Mouse (Mus musculus): ENCODE data around the gene Runx1. TPM values are rescaled to one million over a fixed set of nuclear protein-coding genes. Genes with fewer than 3 reads are reported as not detected.

Gene Runx1
- total RNA-seq, 2 experiments from 2014 or later = 3.0 to 3.3 TPM

- no peak for DNase-seq
- intact Hi-C loops (cut with DNase I) = no loop called here
Measured at GRCm38 (mm10) chr16:92684423-92685211, 141.3 kb downstream of the Runx1 start.

- intact Hi-C loops (cut with DNase I) = no loop called here
- no peak for DNase-seq
Measured at GRCm38 (mm10) chr16:92676630-92677029, 149.3 kb downstream of the Runx1 start.

GRCm38 (mm10) chr16:92675677-92676076 lies 150.3 kb downstream of the Runx1 start:
- no peak for DNase-seq
- intact Hi-C loops (cut with DNase I) = no loop called here

GRCm38 (mm10) chr16:92674916-92675450 lies 151.0 kb downstream of the Runx1 start:
- DNase-seq = no peak
- intact Hi-C loops (cut with DNase I) = no loop called here

- DNase-seq = no peak
- intact Hi-C loops (cut with DNase I) = no loop called here
Measured at GRCm38 (mm10) chr16:92674121-92674816, 151.7 kb downstream of the Runx1 start.

- intact Hi-C loops (cut with DNase I) = no loop called here
- DNase-seq = no peak
Measured at GRCm38 (mm10) chr16:92668807-92669206, 157.1 kb downstream of the Runx1 start.

- intact Hi-C loops (cut with DNase I) = no loop called here
- DNase-seq = no peak
Measured at GRCm38 (mm10) chr16:92661757-92662156, 164.2 kb downstream of the Runx1 start.

GRCm38 (mm10) chr16:92656750-92657149 lies 169.2 kb downstream of the Runx1 start:
- no peak for DNase-seq
- intact Hi-C loops (cut with DNase I) = no loop called here

GRCm38 (mm10) chr16:92654294-92654950 lies 171.5 kb downstream of the Runx1 start:
- DNase-seq = no peak
- intact Hi-C loops (cut with DNase I) = no loop called here

- no peak for DNase-seq
- intact Hi-C loops (cut with DNase I) = no loop called here
Measured at GRCm38 (mm10) chr16:92653816-92654215, 172.1 kb downstream of the Runx1 start.

GRCm38 (mm10) chr16:92651256-92651655 lies 174.7 kb downstream of the Runx1 start:
- intact Hi-C loops (cut with DNase I) = no loop called here
- no peak for DNase-seq

- intact Hi-C loops (cut with DNase I) = no loop called here
- no peak for DNase-seq
Measured at GRCm38 (mm10) chr16:92646153-92646552, 179.8 kb downstream of the Runx1 start.

- DNase-seq = no peak
- intact Hi-C loops (cut with DNase I) = no loop called here
Measured at GRCm38 (mm10) chr16:92645423-92646115, 180.4 kb downstream of the Runx1 start.

GRCm38 (mm10) chr16:92644718-92645422 lies 181.1 kb downstream of the Runx1 start:
- DNase-seq = no peak
- intact Hi-C loops (cut with DNase I) = loop anchor here (5.0 kb wide), 1 partner anchor 47 kb away; no protein-coding TSS in a partner anchor

GRCm38 (mm10) chr16:92644315-92644714 lies 181.6 kb downstream of the Runx1 start:
- DNase-seq = no peak
- intact Hi-C loops (cut with DNase I) = loop anchor here (5.0 kb wide), 1 partner anchor 48 kb away; no protein-coding TSS in a partner anchor

GRCm38 (mm10) chr16:92642283-92642682 lies 183.7 kb downstream of the Runx1 start:
- no peak for DNase-seq
- intact Hi-C loops (cut with DNase I) = loop anchor here (5.0 kb wide), 1 partner anchor 50 kb away; no protein-coding TSS in a partner anchor

- intact Hi-C loops (cut with DNase I) = loop anchor here (5.0 kb wide), 1 partner anchor 51 kb away; no protein-coding TSS in a partner anchor
Measured at GRCm38 (mm10) chr16:92641053-92641452, 184.9 kb downstream of the Runx1 start.

GRCm38 (mm10) chr16:92639093-92639492 lies 186.9 kb downstream of the Runx1 start:
- intact Hi-C loops (cut with DNase I) = no loop called here
- DNase-seq = no peak

More at GRCm38 (mm10) chr16:92641053-92641452, 184.9 kb downstream of the Runx1 start:
- DNase-seq = no peak

GRCm38 (mm10) chr16:92637033-92637432 lies 188.9 kb downstream of the Runx1 start:
- no peak for DNase-seq
- intact Hi-C loops (cut with DNase I) = no loop called here

Measured in gastrocnemius, postnatal 36 days (tissue).